Comparison of ENCODE assay signal across 8 mouse cellular contexts in the genomic region with DNA sequence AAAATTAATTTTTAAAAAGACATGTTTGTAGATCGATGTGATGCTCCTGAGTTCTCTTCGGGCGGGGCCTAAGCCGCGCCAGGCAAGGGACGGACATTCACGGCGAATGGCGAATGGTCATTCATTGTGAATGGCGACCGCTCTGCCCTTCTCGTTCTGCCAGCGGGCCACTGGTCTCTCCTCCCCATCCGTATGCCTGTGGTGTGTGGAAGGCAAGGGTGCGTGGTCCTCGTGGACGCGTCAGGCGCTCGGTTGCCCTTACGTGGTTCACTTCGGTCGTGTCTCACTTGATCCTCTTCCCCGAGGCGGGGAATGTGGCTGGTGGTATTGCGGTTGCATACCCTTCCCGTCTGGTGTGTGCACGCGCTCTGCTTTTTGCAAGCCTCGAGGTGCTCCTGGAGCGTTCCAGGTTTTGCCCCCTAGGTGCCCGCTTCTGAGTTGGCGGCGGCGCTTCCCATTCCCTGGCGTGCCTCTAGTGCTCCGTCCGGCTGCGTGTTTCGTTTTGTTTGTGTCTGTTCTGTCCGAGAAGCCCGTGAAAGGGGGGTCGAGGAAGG. TPM values are rescaled to one million over a fixed set of nuclear protein-coding genes. Genes with fewer than 3 reads are reported as not detected.
DNase-seq lines count a peak whose midpoint lies in the region; ATAC-seq and TF ChIP-seq lines count a peak whose summit lies in the region.

No protein-coding gene starts in this region.

- H3K9me3 ChIP-seq in E14TG2a.4 (ENCODE audit: low read length), result no peaks in the 10 kb centered on the region
- no peaks in the 10 kb centered on the region for H3K9me3 ChIP-seq in forebrain, embryonic 11.5 days (ENCODE audit: control insufficient read depth, low read length)
- H3K9me3 ChIP-seq in midbrain, embryonic 14.5 days (ENCODE audit: control insufficient read depth, low read length), result no peaks in the 10 kb centered on the region

- H3K4me3 ChIP-seq in E14TG2a.4 (replicated peaks; ENCODE audit: low read length), result peak overlapping the region; percentile 72
- H3K4me3 ChIP-seq in forebrain, embryonic 11.5 days (ENCODE audit: low read depth, low read length), result peak overlapping the region; percentile 24
- peak overlapping the region; percentile 19 for H3K4me3 ChIP-seq in midbrain, embryonic 14.5 days (replicated peaks; ENCODE audit: low read depth, low read length)

- H3K4me1 ChIP-seq in E14TG2a.4 (replicated peaks; ENCODE audit: low read depth, low read length), result peaks cover 15% of the 10 kb centered on the region
- no peaks in the 10 kb centered on the region for H3K4me1 ChIP-seq in forebrain, embryonic 11.5 days (replicated peaks; ENCODE audit: control insufficient read depth, insufficient read depth, low read length)
- H3K4me1 ChIP-seq in midbrain, embryonic 14.5 days (ENCODE audit: control insufficient read depth, insufficient read depth, low read length), result peaks cover 6% of the 10 kb centered on the region; the same call in 1 of the 2 replicates

- H3K27ac ChIP-seq in forebrain, embryonic 11.5 days (ENCODE audit: low read depth, low read length), result no peak overlapping the region
- no peak overlapping the region for H3K27ac ChIP-seq in midbrain, embryonic 14.5 days (replicated peaks; ENCODE audit: low read depth, low read length)

- H3K4me2 ChIP-seq in forebrain, embryonic 11.5 days (ENCODE audit: low read depth, low read length, severe bottlenecking), result peak overlapping the region; percentile 49
- peak overlapping the region; percentile 51 for H3K4me2 ChIP-seq in midbrain, embryonic 14.5 days (ENCODE audit: low read length)

- peaks cover 34% of the 10 kb centered on the region for H3K27me3 ChIP-seq in E14TG2a.4 (ENCODE audit: insufficient read depth, low read length)
- H3K27me3 ChIP-seq in forebrain, embryonic 11.5 days (ENCODE audit: control insufficient read depth, insufficient read depth, low read length), result no peaks in the 10 kb centered on the region
- H3K27me3 ChIP-seq in midbrain, embryonic 14.5 days (ENCODE audit: control insufficient read depth, insufficient read depth, low read length), result no peaks in the 10 kb centered on the region

- peak; percentile 31 to 50 for DNase-seq in cerebellum, postnatal 10 days
- DNase-seq in cerebellum, postnatal 4 days (ENCODE audit: low spot score in 2 of 2), result no peak
- no peak for DNase-seq in forebrain, embryonic 11.5 days (ENCODE audit: low spot score)
- peak; percentile 30 for DNase-seq in kidney, postnatal 10 days
- peak; percentile 32 for DNase-seq in midbrain, embryonic 14.5 days
- DNase-seq in frontal cortex, postnatal 25 days (ENCODE audit: low spot score in 2 of 2), result no peak
- DNase-seq in urinary bladder, postnatal 4 days (ENCODE audit: low spot score in 2 of 2), result no peak

- TF ChIP-seq CTCF in E14TG2a.4 (conservative IDR thresholded peaks at IDR 0.05; ENCODE audit: low read length), result no peak

- peaks cover 3% of the 10 kb centered on the region for H3K36me3 ChIP-seq in E14TG2a.4 (ENCODE audit: insufficient read depth, low read length)
- H3K36me3 ChIP-seq in forebrain, embryonic 11.5 days (ENCODE audit: control insufficient read depth, insufficient read depth, low read length), result no peaks in the 10 kb centered on the region
- H3K36me3 ChIP-seq in midbrain, embryonic 14.5 days (ENCODE audit: control insufficient read depth, insufficient read depth, low read length), result 0 out of 2 replicates have a peak, but pooled peaks cover 3% of the 10 kb centered on the region

- 35% methylated on average over 43 of the region's 43 CpGs for WGBS in forebrain, embryonic 11.5 days
- 37% methylated on average over 43 of the region's 43 CpGs for WGBS in midbrain, embryonic 14.5 days

- no peak for ATAC-seq in forebrain, embryonic 11.5 days (replicated peaks; ENCODE audit: low FRiP score)
- ATAC-seq in midbrain, embryonic 14.5 days (ENCODE audit: low FRiP score, low TSS enrichment), result no peak

- peak overlapping the region; percentile 20; the same call in 1 of the 2 replicates for H3K9ac ChIP-seq in forebrain, embryonic 11.5 days (ENCODE audit: low read length)
- H3K9ac ChIP-seq in midbrain, embryonic 14.5 days (replicated peaks; ENCODE audit: low read length), result no peak overlapping the region

RNA-seq across cellular contexts. Expression of a gene that starts 9.6 kb away (rescaled TPM):
- 3,283 and 3,484 TPM in 2 replicates for polyA plus RNA-seq in forebrain, embryonic 11.5 days (2014; fragmentation: Nextera tagmentation; extraction: Ambion mirVana)
- polyA plus RNA-seq in midbrain, embryonic 14.5 days (2014; fragmentation: Nextera tagmentation; extraction: Ambion mirVana), result 4,878 and 5,143 TPM in 2 replicates

RNA-seq across cellular contexts. Expression of a gene that starts 13.7 kb away (rescaled TPM):
- polyA plus RNA-seq in forebrain, embryonic 11.5 days (2014; fragmentation: Nextera tagmentation; extraction: Ambion mirVana), result 3.0 and 3.1 TPM in 2 replicates
- 26.4 and 28.0 TPM in 2 replicates for polyA plus RNA-seq in midbrain, embryonic 14.5 days (2014; fragmentation: Nextera tagmentation; extraction: Ambion mirVana)

RNA-seq across cellular contexts. Expression of a gene that starts 21.5 kb away (rescaled TPM):
- 61.5 and 79.6 TPM in 2 replicates for polyA plus RNA-seq in forebrain, embryonic 11.5 days (2014; fragmentation: Nextera tagmentation; extraction: Ambion mirVana)
- 72.2 and 89.3 TPM in 2 replicates for polyA plus RNA-seq in midbrain, embryonic 14.5 days (2014; fragmentation: Nextera tagmentation; extraction: Ambion mirVana)

Comparison
In these comparisons a context has a peak if more than half of its experiments do, and no peak if none do; other contexts are left out.
1. DNase-seq: peak in cerebellum, postnatal 10 days (2 of 2), kidney, postnatal 10 days (single experiment) and midbrain, embryonic 14.5 days (single experiment); none in cerebellum, postnatal 4 days (0 of 2), forebrain, embryonic 11.5 days (single experiment), frontal cortex, postnatal 25 days (0 of 2) and urinary bladder, postnatal 4 days (0 of 2).
2. H3K4me3 ChIP-seq: peak in every context shown above with its lines; median percentile 72 in E14TG2a.4; 24 in forebrain, embryonic 11.5 days; 19 in midbrain, embryonic 14.5 days.